Mouse (Mus musculus) C2C12 (cell line): Measurements from ENCODE around the gene Etv6. TPM values are rescaled to one million over a fixed set of nuclear protein-coding genes. Genes with fewer than 3 reads are reported as not detected.

Source experiments
- H3K27me3 ChIP-seq: one replicate; pipeline ENCODE4 v1.6.1; 2011; ENCODE audit not compliant: control insufficient read depth, insufficient read depth, insufficient read length
- H3K36me3 ChIP-seq: one replicate; pipeline ENCODE4 v1.6.1; 2011; ENCODE audit not compliant: control insufficient read depth, insufficient read depth
- H3K4me3 ChIP-seq: one replicate; pipeline ENCODE4 v1.5.1; 2011; ENCODE audit warnings: mild to moderate bottlenecking, control low read depth; ENCODE audit not compliant: poor library complexity, insufficient read depth, severe bottlenecking
- H3K79me2 ChIP-seq: one replicate; pipeline ENCODE4 v1.6.1; 2011; ENCODE audit not compliant: control insufficient read depth, insufficient read depth
- H3K79me3 ChIP-seq: one replicate; pipeline ENCODE4 v1.6.1; 2011; ENCODE audit warnings: low read depth, control low read depth
- H3ac ChIP-seq: one replicate; pipeline ENCODE3; 2011; ENCODE audit warnings: low read depth; ENCODE audit not compliant: control insufficient read depth, insufficient read length
- CEBPB ChIP-seq: IDR thresholded peaks from one replicate; pipeline ENCODE4 v1.6.1; 2011; ENCODE audit warnings: low read depth, mild to moderate bottlenecking, control low read depth, moderate library complexity
- CTCF ChIP-seq: IDR thresholded peaks from one replicate; pipeline ENCODE4 v1.5.1; 2011; ENCODE audit not compliant: control insufficient read depth, insufficient read depth, insufficient read length
- FOSL1 ChIP-seq: IDR thresholded peaks from one replicate; pipeline ENCODE4 v1.8.0; 2011; ENCODE audit warnings: mild to moderate bottlenecking, low read length; ENCODE audit not compliant: poor library complexity, insufficient read depth, severe bottlenecking
- MAX ChIP-seq: IDR thresholded peaks from one replicate; pipeline ENCODE4 v1.6.1; 2011; ENCODE audit warnings: mild to moderate bottlenecking, control low read depth
- MYOD1 ChIP-seq: IDR thresholded peaks from one replicate; pipeline ENCODE4 v1.6.1; 2011; ENCODE audit warnings: low read depth; ENCODE audit not compliant: control insufficient read depth, insufficient read length
- MYOG ChIP-seq: IDR thresholded peaks from one replicate; pipeline ENCODE4 v1.6.1; 2011; ENCODE audit not compliant: control insufficient read depth, insufficient read length; ENCODE audit errors: extremely low read depth
- USF1 ChIP-seq: IDR thresholded peaks from one replicate; pipeline ENCODE4 v1.6.1; 2011; ENCODE audit warnings: low read depth, mild to moderate bottlenecking, control low read depth, moderate library complexity
- polyA plus RNA-seq: library from polyadenylated mRNA; unstranded; fragments of >200 nt; fragmentation: generic; extraction: Trizol; gene quantifications from one replicate; pipeline ENCODE4 v1.2.1, GENCODE M21; 2012; ENCODE audit warnings: missing spikeins

The Etv6 gene
- polyA plus RNA-seq, 1 experiment = 8.5 TPM

DNA sequence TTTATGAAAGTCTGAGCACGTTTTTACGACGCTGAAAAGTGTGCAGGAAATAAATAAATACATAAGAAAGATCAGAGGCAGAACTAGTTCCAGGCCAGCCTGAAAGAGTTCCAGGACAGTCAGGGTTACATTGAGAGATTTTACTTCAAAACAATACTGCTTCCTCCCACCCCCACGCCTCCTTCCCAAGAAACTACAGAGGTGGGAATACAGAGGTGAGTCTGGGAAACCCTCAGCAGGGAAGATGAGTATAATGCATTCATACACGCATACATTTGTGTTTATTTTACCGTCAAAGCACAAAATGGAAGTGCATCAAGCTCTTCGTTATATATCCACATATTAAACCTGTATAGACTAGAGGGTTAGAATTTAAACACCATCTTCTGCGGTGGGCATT, 1.1 kb upstream of the Etv6 start:
- H3K36me3 ChIP-seq = no peaks in the 10 kb centered on the region
- H3K4me3 ChIP-seq = peak overlapping the region; percentile 90
- H3K27me3 ChIP-seq = no peaks in the 10 kb centered on the region
- H3K79me3 ChIP-seq = peaks cover 31% of the 10 kb centered on the region
- peaks cover 36% of the 10 kb centered on the region for H3K79me2 ChIP-seq
- H3ac ChIP-seq = peak overlapping the region; percentile 83
- TF ChIP-seq CEBPB = no peak
- TF ChIP-seq USF1 = no peak
- no peak for TF ChIP-seq MYOD1
- TF ChIP-seq MYOG = no peak
- TF ChIP-seq FOSL1 = no peak
- TF ChIP-seq CTCF = no peak
- no peak for TF ChIP-seq MAX

DNA sequence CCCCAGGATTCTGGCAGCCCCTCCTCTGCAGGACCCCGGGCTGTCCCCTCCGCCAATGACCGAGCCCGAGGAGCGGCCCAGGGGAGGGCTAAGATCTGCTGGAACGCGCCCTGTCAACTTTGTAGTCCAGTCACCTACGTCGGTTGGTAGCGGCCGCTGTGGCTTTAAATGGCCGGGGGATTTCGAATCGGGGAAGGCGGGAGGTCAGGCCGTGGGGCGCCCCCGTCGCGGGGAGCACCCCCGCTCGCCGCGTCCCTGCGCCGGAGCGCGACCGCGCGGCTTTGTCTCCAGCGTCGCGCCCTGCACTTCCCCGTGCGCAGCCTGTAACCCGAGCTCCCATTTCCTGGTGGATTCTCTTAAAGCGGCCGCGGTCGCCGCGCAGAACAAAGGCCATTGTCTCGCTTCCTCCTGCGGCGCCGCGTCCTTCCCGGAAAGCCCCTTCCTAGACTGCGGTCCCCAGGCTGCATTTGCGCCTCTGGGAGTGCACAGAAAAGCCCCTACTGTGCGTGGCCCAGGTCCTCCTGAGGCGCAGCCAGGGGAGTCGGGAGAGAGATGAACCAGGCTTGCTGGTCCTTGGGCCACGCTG, 503 bp upstream of the Etv6 start:
- peaks cover 37% of the 10 kb centered on the region for H3K79me3 ChIP-seq
- H3K36me3 ChIP-seq = no peaks in the 10 kb centered on the region
- TF ChIP-seq USF1 = no peak
- TF ChIP-seq MAX = peak; percentile 64
- TF ChIP-seq FOSL1 = no peak
- H3K27me3 ChIP-seq = no peaks in the 10 kb centered on the region
- H3K79me2 ChIP-seq = peaks cover 41% of the 10 kb centered on the region
- H3K4me3 ChIP-seq = peak overlapping the region; percentile 90
- peak overlapping the region; percentile 83 for H3ac ChIP-seq

DNA sequence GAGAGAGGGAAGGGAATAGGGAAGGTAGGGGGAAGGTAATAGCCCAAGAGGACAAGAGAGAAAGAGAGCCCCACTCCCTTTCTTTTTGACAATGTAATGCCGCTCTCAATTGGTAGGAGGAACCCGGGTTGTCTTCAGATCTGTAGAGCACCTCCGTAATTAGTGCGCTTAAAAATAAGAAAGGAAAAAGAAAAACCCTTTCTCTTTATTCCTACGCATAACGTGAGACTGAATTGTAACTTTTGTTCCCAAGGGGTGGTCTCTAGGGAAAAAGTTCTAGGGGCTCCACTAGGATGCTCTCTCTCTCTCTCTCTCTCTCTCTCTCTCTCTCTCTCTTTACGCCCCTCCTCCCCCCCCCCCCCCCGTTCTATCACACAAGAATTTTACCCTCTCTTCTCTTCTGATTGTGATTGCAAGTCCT, 1.0 kb downstream of the Etv6 start:
- H3K79me2 ChIP-seq = peaks cover 56% of the 10 kb centered on the region
- no peaks in the 10 kb centered on the region for H3K36me3 ChIP-seq
- H3K4me3 ChIP-seq = peak overlapping the region; percentile 90
- peak overlapping the region; percentile 4 for H3ac ChIP-seq
- no peaks in the 10 kb centered on the region for H3K27me3 ChIP-seq
- no peak for TF ChIP-seq MYOG
- no peak for TF ChIP-seq CEBPB
- no peak for TF ChIP-seq MYOD1
- no peak for TF ChIP-seq FOSL1
- no peak for TF ChIP-seq CTCF
- TF ChIP-seq USF1 = no peak
- TF ChIP-seq MAX = no peak
- H3K79me3 ChIP-seq = peaks cover 52% of the 10 kb centered on the region

DNA sequence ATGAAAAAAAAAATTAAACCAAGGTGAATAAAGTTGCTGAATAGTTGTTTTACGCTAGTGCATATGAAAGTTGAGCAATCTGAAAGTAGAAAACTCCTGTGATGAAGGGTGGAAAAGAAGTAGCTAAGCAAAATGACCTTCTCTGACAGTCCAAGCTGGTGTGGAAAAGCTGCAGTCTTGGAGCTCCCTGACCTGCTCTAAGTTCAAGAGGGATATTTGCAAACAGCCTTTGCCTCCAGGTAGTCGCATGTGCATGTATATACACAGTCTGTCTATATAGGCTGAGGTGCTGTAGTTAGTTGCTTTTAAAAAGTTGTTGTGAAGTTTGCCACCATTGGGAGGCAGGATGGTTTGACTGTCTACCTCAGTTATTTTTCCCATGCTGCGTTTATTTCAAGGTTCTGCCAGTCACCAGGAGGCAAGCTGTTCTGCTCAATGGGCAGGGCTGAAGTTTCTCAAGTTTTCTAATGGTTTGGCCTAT, 1.5 kb downstream of the Etv6 start:
- Histone ChIP-seq H3K27me3 (no peaks in the 10 kb centered on the region), H3ac (peak overlapping the region; percentile 63), H3K79me3 (peaks cover 57% of the 10 kb centered on the region), H3K4me3 (peak overlapping the region; percentile 90), H3K79me2 (peaks cover 61% of the 10 kb centered on the region), H3K36me3 (no peaks in the 10 kb centered on the region)
- no peak for TF ChIP-seq USF1
- no peak for TF ChIP-seq FOSL1
- no peak for TF ChIP-seq CTCF

DNA sequence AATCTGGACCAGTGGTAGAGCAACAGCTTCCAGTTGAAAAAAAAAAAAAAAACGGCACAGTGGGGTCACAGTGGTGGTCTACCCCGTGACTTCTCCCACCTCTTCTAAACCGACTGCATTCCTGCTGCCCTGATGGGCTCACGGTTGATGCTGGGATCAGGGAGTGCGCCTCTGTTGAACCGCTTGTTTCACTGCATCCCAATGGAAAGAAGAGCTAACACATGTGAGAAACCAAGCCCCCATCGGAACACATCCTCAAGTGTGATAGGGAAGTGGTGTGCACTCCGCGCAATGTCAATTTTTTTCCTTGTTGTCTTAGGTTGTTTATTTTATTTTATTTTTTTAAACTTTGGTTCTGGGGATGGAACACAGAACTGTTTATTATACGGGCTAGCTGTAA, 2.5 kb downstream of the Etv6 start:
- Histone ChIP-seq H3ac (no peak overlapping the region), H3K79me3 (peaks cover 67% of the 10 kb centered on the region), H3K36me3 (no peaks in the 10 kb centered on the region), H3K27me3 (no peaks in the 10 kb centered on the region), H3K79me2 (peaks cover 71% of the 10 kb centered on the region), H3K4me3 (no peak overlapping the region)
- TF ChIP-seq MYOD1 (no peak), USF1 (no peak), FOSL1 (no peak), CEBPB (no peak), MYOG (no peak), CTCF (no peak), MAX (no peak)

GRCm38 (mm10) chr6:134038881-134039280, 3.4 kb downstream of the Etv6 start:
- Histone ChIP-seq H3K4me3 (no peak overlapping the region), H3K27me3 (no peaks in the 10 kb centered on the region), H3K79me3 (peaks cover 75% of the 10 kb centered on the region), H3ac (no peak overlapping the region), H3K36me3 (no peaks in the 10 kb centered on the region), H3K79me2 (peaks cover 80% of the 10 kb centered on the region)
- no peak for TF ChIP-seq FOSL1
- no peak for TF ChIP-seq USF1
